Mouse (Mus musculus) heart, postnatal 0 days (tissue): Measurements from ENCODE around the gene Dnal4.

Source experiments
- CTCF ChIP-seq: IDR thresholded peaks from 2 replicates; pipeline ENCODE4 v1.5.1; 2016; ENCODE audit warnings: antibody characterized with exemption, control low read depth, low read depth
- EP300 ChIP-seq: IDR thresholded peaks from 2 replicates; pipeline ENCODE4 v1.6.1; 2016; ENCODE audit warnings: antibody characterized with exemption, low read depth

- TF ChIP-seq CTCF, result no peak
- TF ChIP-seq EP300, result no peak
These were observed 12.9 kb downstream of the Dnal4 start for GRCm38 (mm10) chr15:79764539-79765267.
